Mouse (Mus musculus) CH12.LX (cell line): ENCODE measurements around the gene Pla2g5.

Experiments used
- BHLHE40 ChIP-seq: IDR thresholded peaks from 2 replicates; pipeline ENCODE4 v1.6.1; 2011; ENCODE audit warnings: mild to moderate bottlenecking, low read depth, low read length, improper control_type of control experiment
- CTCF ChIP-seq, 2 experiments: IDR thresholded peaks in 1 of 2; conservative IDR thresholded peaks in 1 of 2; 2 replicates each; pipeline ENCODE4 v1.5.1; 2011 to 2012; ENCODE audit warnings: low read depth in 2 of 2, low read length in 2 of 2, improper control_type of control experiment in 1 of 2, inconsistent platforms in 1 of 2, mild to moderate bottlenecking in 1 of 2, moderate library complexity in 1 of 2
- E2F4 ChIP-seq: IDR thresholded peaks from 2 replicates; pipeline ENCODE4 v1.6.1; 2011; ENCODE audit warnings: low read depth, low read length, improper control_type of control experiment; ENCODE audit not compliant: insufficient replicate concordance
- EP300 ChIP-seq: IDR thresholded peaks from 2 replicates; pipeline ENCODE4 v1.6.1; 2011; ENCODE audit warnings: low read length, improper control_type of control experiment
- GABPA ChIP-seq: IDR thresholded peaks from 2 replicates; pipeline ENCODE4 v1.6.1; 2012; ENCODE audit warnings: low read depth, low read length, improper control_type of control experiment, inconsistent platforms; ENCODE audit not compliant: insufficient replicate concordance
- MAX ChIP-seq: IDR thresholded peaks from 2 replicates; pipeline ENCODE4 v1.6.1; 2011; ENCODE audit warnings: low read length, improper control_type of control experiment
- POLR2A ChIP-seq: IDR thresholded peaks from 2 replicates; pipeline ENCODE4 v1.6.1; 2011; ENCODE audit warnings: low read depth, mild to moderate bottlenecking, improper control_type of control experiment, low read length
- POLR2AphosphoS2 ChIP-seq: IDR thresholded peaks from 2 replicates; pipeline ENCODE4 v1.6.1; 2011; ENCODE audit warnings: low read depth, low read length, improper control_type of control experiment
- RCOR1 ChIP-seq: conservative IDR thresholded peaks from 2 replicates; pipeline ENCODE4 v1.6.1; 2012; ENCODE audit warnings: low read depth, mild to moderate bottlenecking, inconsistent platforms, low read length, improper control_type of control experiment
- SIN3A ChIP-seq: IDR thresholded peaks from 2 replicates; pipeline ENCODE4 v1.6.1; 2012; ENCODE audit warnings: low read length, improper control_type of control experiment, inconsistent platforms
- TCF12 ChIP-seq: IDR thresholded peaks from 2 replicates; pipeline ENCODE4 v1.6.1; 2014; ENCODE audit warnings: low read depth, mild to moderate bottlenecking, inconsistent platforms, low read length, improper control_type of control experiment
- USF2 ChIP-seq: conservative IDR thresholded peaks from 2 replicates; pipeline ENCODE4 v1.6.1; 2011; ENCODE audit warnings: low read depth, low read length, improper control_type of control experiment
- ZNF384 ChIP-seq: IDR thresholded peaks from 2 replicates; pipeline ENCODE4 v1.6.1; 2012; ENCODE audit warnings: low read depth, low read length, improper control_type of control experiment, inconsistent platforms

GRCm38 (mm10) chr4:138752603-138753002, 110.7 kb downstream of the Pla2g5 start:
- TF ChIP-seq E2F4 = no peak
- no peak for TF ChIP-seq BHLHE40
- TF ChIP-seq EP300 = no peak
- TF ChIP-seq CTCF (conservative IDR thresholded peaks at IDR 0.05 in 1 of 2, IDR thresholded peaks at IDR 0.05 in 1 of 2; ENCODE audit: low read depth in 2 of 2, low read length in 2 of 2) = no peak
- no peak for TF ChIP-seq TCF12
- TF ChIP-seq POLR2A = no peak
- TF ChIP-seq USF2 = no peak
- no peak for TF ChIP-seq MAX
- no peak for TF ChIP-seq RCOR1
- no peak for TF ChIP-seq SIN3A
- no peak for TF ChIP-seq POLR2AphosphoS2
- TF ChIP-seq GABPA = no peak
- no peak for TF ChIP-seq ZNF384
